Mouse (Mus musculus): Measurements from ENCODE around the gene Cep135.

The Cep135 gene

DNA sequence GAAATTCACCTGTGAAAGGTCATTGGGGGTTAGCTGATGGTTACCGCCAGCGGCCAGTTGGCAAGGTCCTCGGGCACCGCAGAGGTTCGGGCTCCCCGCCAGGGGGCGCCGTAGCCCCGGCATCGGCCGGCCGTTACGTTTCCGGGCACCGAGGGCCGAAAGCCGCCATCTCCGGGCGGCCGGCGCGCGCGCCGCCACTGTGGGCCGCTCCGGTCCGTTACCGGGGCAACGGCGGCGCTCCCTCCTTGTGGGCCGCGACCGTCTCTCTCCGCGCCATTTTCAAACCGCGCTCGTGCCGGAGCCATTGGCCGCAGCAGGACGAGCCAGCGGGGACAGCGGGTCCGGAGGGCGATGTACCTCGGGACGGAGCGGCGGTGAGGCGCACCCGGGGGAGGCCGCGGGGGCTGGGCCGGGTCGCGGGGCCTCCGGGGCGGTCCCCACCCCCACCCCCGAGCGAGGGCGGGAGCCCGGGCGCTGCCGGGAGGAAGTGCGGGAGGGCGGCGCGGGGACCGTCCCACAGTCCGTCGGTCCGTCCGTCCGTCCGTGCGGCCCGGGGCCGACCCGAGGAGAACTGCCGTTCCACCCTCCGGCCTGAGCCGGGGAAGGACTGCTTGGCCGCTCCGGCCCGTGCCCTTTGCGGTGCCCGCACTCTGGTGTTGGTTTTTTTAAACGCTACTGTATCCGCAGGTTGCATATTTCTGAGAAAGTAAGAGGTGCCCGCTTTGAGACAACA, at the start of gene Cep135:
TSS of gene Cep135 (plus strand) at position 148 of the 733 bp plus-strand sequence.
- DNase-seq = peak; percentile 87 to 93

GRCm38 (mm10) chr5:76540181-76540580, 48.3 kb upstream of the Cep135 start:
- DNase-seq = no peak

- no peak for DNase-seq
Observed at GRCm38 (mm10) chr5:76540842-76541241, 47.7 kb upstream of the Cep135 start.

DNA sequence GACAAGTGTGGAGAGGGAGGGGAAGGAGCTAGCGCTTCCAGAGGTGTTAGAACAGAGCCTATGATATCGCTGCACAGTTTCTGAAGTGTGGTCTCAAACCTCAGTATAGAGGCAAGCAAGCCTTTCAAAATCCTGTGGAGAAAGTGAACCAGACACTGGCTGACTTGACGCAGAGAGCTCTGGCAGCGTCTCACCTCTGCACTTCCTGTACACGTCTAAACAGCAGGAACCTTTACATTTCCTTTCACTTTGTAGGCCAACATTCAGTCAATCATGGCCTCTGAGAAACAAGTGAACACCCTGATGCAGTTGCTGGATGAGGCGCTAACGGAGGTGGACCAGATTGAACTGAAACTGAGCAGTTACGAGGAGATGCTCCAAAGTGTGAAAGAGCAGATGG, 45.3 kb upstream of the Cep135 start:
- DNase-seq = no peak

GRCm38 (mm10) chr5:76550426-76550825, 38.1 kb upstream of the Cep135 start:
- DNase-seq = no peak

- peak; percentile 11 to 18 for DNase-seq
Observed at GRCm38 (mm10) chr5:76565321-76565720, 23.2 kb upstream of the Cep135 start.

GRCm38 (mm10) chr5:76574251-76574650, 14.2 kb upstream of the Cep135 start:
- no peak for DNase-seq

- no peak for DNase-seq
Observed at GRCm38 (mm10) chr5:76577026-76577425, 11.5 kb upstream of the Cep135 start.

DNA sequence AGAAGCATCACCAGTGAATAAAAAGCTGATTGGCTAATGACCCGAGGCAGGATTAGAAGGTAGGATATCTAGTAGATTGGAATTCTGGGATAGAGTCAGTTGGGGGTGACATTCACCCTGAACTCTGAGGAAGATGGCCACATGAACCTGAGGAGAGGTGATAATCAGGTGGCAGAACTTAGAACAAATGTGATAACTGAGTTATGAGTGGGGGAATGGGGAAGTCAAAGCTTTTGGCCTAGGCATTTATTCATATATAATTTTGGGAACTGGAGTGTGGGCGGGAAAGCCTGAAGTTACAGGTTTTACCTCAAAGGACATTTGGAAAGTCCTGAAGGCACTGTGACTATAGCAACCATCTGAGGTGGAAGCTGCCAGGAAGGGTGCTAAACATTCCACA, 3.1 kb upstream of the Cep135 start:
- DNase-seq = no peak

GRCm38 (mm10) chr5:76589311-76589710, 813 bp downstream of the Cep135 start:
- DNase-seq = no peak

DNA sequence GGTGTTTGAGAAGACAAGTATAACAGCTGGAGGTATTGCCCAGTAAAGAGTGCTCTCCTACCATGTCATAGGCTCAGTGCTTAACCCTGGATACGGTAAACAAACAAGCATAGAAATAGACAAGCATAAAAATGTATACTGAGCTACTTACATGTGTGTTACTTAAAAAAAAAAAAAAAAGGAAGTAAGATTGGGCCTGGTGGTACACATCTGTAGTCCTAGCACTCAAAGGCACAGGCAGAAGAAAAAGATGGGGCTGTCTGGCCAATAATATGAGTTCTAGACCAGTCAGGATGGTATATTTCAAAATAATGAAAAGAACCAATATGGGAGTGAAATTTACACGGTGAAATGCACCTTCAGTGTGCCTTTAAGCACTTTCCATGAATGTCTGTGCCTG, 1.5 kb downstream of the Cep135 start:
- no peak for DNase-seq

DNA sequence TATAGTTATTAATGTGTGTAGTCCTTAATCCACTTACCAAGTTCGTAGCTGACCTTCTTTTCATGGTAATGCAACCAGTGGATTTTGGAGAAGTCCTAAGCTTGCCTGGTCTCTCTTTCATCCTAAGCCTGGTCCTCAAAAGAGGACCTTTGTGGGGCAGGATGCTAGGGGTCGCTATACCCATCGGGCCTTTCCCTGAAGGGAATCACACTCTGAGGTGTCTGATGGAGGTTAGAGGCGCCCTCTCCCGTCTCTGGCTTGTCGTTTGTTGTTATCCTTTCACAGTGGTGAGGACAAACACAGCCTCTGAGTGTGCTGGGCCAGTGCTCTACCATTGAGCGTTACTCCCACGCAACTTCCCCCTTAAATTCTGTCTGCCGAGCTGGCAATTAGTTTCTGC, 3.4 kb downstream of the Cep135 start:
- no peak for DNase-seq

DNA sequence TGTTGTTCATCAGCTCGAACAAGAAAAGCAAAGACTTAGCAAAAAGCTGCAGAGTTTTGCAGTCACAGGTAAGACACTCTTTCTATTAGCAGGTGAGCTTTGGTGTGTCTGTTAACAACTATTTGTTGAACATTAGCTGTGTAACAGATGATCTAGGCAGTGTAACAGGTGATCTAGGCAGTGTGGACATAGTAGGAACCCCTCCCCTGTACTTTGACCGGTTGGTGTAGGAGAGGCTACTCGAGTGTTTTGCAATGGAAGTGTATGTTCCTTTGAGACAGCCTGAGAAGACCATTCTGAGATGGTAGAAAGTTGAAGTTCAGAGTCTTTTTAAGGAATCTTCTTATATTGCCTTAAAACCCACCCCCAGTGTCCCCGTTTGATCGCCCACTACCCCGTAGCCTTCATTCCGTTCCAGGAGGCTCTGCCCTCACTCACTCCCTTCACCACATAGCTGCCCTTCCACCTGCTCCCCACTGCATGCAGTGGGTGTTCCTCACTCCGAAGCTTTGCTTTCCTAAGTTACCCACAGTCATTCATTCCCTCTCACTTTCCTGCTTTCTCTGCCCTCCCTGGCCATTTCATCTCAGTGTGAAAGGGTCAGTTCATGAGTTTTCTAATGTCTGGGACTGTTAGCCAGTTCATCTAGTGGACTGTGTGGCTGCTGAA, 21.3 kb downstream of the Cep135 start:
- no peak for DNase-seq

- no peak for DNase-seq
Observed at GRCm38 (mm10) chr5:76612867-76613499, 24.5 kb downstream of the Cep135 start.

DNA sequence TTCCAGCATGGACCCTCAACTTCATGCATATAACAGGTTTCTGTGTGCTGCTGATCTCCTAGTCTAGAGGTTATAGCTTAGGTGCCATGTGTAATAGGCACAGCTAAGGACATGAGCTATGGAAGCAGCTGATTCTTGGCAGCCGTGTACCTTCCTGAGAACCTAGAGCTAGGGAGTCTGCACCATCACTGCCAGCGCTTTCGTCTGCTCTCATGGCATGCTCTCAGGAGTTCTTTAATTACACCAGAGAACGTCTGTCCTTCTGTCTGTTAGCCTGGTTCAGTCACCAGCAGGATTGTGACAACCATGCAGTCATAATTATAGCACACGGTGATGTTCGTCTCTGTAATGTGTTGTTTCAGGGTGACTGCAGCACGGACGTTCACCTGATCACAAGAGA, 26.8 kb downstream of the Cep135 start:
- DNase-seq = no peak

- DNase-seq = no peak
Observed at GRCm38 (mm10) chr5:76616196-76616747, 27.8 kb downstream of the Cep135 start.

GRCm38 (mm10) chr5:76618750-76619149, 30.3 kb downstream of the Cep135 start:
- DNase-seq = no peak

DNA sequence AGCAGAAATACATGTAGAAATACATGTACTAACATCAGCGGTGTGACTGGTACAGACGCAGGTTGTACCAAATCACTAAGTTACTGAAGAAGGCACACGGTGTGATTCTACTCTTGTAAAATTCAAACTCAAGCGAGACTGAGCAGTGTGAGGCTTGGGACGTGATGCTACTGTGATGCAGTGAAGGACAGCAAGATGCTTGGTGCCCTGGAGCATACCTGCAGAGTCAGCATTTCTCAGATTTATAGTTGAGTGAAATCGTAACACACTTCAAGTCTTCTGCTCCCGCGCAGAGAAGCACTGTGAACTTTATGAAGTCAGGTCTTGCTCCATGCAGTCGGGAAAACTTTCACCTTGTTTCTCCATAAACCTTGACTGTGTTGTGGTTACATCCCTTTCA, 35.3 kb downstream of the Cep135 start:
- no peak for DNase-seq

GRCm38 (mm10) chr5:76627770-76628169, 39.3 kb downstream of the Cep135 start:
- no peak for DNase-seq

GRCm38 (mm10) chr5:76634012-76634411, 45.5 kb downstream of the Cep135 start:
- DNase-seq = no peak

GRCm38 (mm10) chr5:76635592-76635991, 47.1 kb downstream of the Cep135 start:
- no peak for DNase-seq

DNA sequence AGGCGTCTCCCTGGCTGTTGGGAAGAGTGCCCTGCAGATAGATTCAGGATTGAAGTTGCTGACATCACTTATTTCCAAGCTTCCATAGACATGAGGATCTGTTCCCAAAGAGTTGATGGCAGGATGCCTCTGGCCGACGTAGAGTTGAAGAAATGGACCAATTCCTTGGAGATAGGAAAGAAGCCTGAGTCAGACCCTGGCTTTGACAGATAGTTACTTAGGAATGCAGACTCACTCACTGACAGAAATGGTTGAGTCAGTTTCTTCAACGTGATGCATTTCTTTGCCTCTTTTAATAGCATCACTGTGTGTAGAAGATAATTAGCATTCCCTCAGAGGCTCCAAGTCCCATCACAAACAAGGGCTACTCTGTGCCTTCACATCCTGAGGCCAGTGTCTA, 53.6 kb downstream of the Cep135 start:
- no peak for DNase-seq

DNA sequence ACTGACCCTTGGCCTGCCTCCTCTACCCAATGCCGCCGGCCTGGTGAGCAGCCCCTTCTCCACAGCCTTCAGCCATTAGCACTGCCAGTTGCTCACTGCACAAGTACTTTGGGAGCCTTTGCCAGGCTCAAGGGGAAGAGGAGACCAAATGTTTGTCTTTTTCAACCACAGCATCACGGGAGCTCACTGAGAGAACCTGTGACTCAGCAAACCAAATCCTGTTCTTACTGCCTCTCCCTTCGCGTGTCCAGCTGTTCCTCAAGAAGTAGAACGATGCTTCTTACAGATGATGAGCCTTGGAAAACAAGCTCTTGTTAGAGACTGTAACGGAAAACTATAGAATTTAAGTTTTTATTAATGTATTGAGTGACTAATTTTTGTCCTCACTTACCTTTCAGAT, 55.7 kb downstream of the Cep135 start:
- no peak for DNase-seq
